Mouse (Mus musculus) gastrocnemius, adult 8-10 months (tissue): ENCODE measurements around the gene Dph5. TPM values are rescaled to one million over a fixed set of nuclear protein-coding genes. Genes with fewer than 3 reads are reported as not detected.

ENCODE experiments used
- microRNA-seq: library from miRNA; unstranded; fragments of <30 nt; microRNA quantifications from one replicate; pipeline ENCODE4 v1.2.0, GENCODE M21; 2022
- total RNA-seq, 4 experiments: library from RNA; stranded (reverse); gene quantifications; 2 replicates each; pipeline ENCODE4 v1.2.4; 2022

The Dph5 gene
- total RNA-seq, 4 experiments from 2014 or later: 5.5 to 8.0 (median 7.2) TPM

Small RNA genes lying within 50 kb of the gene (microRNA-seq; reads per million reads assigned to microRNA genes)
- gene Mir669n: not detected

Other genes with a start within 250 kb of the Dph5 start
- 10 to 100 TPM; 10.6 to 15.0 (median 13.7) TPM for gene S1pr1, start 172.8 kb upstream of the Dph5 start, total RNA-seq
- 1 to 10 TPM; 2.2 to 6.9 (median 4.5) TPM for gene Slc30a7, start 119.6 kb downstream of the Dph5 start, total RNA-seq
- 10 to 100 TPM; 12.5 to 17.6 (median 15.5) TPM for gene Extl2, start 119.6 kb downstream of the Dph5 start, total RNA-seq
- gene Vcam1, start 241.9 kb downstream of the Dph5 start, total RNA-seq: 1 to 10 TPM; 1.4 to 2.3 (median 2.0) TPM